Mouse (Mus musculus) intestine, embryonic 16.5 days (tissue): ENCODE results near the gene Nlgn2. TPM values are rescaled to one million over a fixed set of nuclear protein-coding genes. Genes with fewer than 3 reads are reported as not detected.
"Not testable (repeated sequence)": the region's sequence is repeated elsewhere in the genome, so short reads cannot be mapped to it uniquely, and the experiment has no call there.

Source experiments
- ATAC-seq: fragments of 200-750 bp; cut with Nextera tagmentation; 2 replicates; pipeline ENCODE4 v1.8.0; 2017; ENCODE audit warnings: moderate TSS enrichment, moderate library complexity
- H3K27ac ChIP-seq: fragments of 300-500 bp; sonication (generic); 2 replicates; pipeline ENCODE4 v1.5.1; 2014; ENCODE audit warnings: mild to moderate bottlenecking, low read length
- H3K27me3 ChIP-seq: fragments of 300-500 bp; sonication (generic); replicated peaks from 2 replicates; pipeline ENCODE4 v1.6.1; 2014; ENCODE audit warnings: low read length, control low read depth, mixed read lengths; ENCODE audit not compliant: control insufficient read depth, insufficient read depth
- H3K36me3 ChIP-seq: fragments of 300-500 bp; sonication (generic); 2 replicates; pipeline ENCODE4 v1.6.1; 2014; ENCODE audit warnings: low read length, control low read depth; ENCODE audit not compliant: control insufficient read depth, insufficient read depth
- H3K4me1 ChIP-seq: fragments of 300-500 bp; sonication (generic); 2 replicates; pipeline ENCODE4 v1.6.1; 2014; ENCODE audit warnings: low read length, control low read depth, mixed read lengths; ENCODE audit not compliant: control insufficient read depth, insufficient read depth
- H3K4me2 ChIP-seq: fragments of 300-500 bp; sonication (generic); 2 replicates; pipeline ENCODE4 v1.6.1; 2014; ENCODE audit warnings: low read depth, low read length, control low read depth
- H3K4me3 ChIP-seq: fragments of 300-500 bp; sonication (generic); 2 replicates; pipeline ENCODE4 v1.5.1; 2014; ENCODE audit warnings: mild to moderate bottlenecking, low read length
- H3K9ac ChIP-seq: fragments of 300-500 bp; sonication (generic); 2 replicates; pipeline ENCODE4 v1.6.1; 2014; ENCODE audit warnings: low read depth, low read length
- H3K9me3 ChIP-seq: fragments of 300-500 bp; sonication (generic); 2 replicates; pipeline ENCODE4 v1.6.1; 2016; ENCODE audit warnings: low read length, control low read depth; ENCODE audit not compliant: control insufficient read depth
- WGBS: fragments of 180-500 bp; shearing (Covaris S2); extraction: QIAGEN DNeasy Blood & Tissue Kit; methylation state at CpG from one replicate; pipeline ENCODE4 v1.1.7; 2014; 5-methylcytosine and 5-hydroxymethylcytosine counted together
- polyA plus RNA-seq: library from polyadenylated mRNA; unstranded; fragments of >200 nt; fragmentation: Nextera tagmentation; extraction: Ambion mirVana; gene quantifications from 2 replicates; pipeline ENCODE4 v1.2.1, GENCODE M21; 2015

Gene Nlgn2
- polyA plus RNA-seq, 1 experiment from 2014 or later, result 4.1 TPM

- Histone ChIP-seq H3K4me3 (no peak overlapping the region), H3K4me2 (no peak overlapping the region), H3K4me1 (no peaks in the 10 kb centered on the region), H3K36me3 (no peaks in the 10 kb centered on the region), H3K9ac (no peak overlapping the region), H3K27me3 (no peaks in the 10 kb centered on the region), H3K27ac (no peak overlapping the region), H3K9me3 (no peaks in the 10 kb centered on the region)
- WGBS, result 79% methylated on average over 2 of the region's 2 CpGs
- peak; percentile 86 for ATAC-seq
These were observed 32.9 kb upstream of the Nlgn2 start for GRCm38 (mm10) chr11:69870289-69871069.

DNA sequence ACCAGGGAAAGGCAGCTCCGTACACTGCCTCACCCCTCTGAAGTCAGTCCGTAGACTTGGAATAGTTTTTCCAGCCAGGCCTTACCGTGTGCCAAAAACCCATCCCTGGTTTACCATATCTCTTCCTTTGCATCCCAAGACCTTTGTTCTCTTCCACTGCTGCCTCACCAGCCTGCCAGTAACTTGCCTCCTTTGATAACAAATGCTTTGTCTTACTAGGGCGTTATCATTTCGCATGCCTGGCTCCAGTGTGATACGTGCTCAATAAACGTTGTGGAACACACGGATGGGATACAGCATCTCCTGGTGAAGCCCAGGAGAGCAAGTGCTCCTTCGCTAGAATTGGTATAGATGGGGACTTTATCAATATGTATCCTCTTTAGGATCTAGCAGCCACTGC lies 29.8 kb upstream of the Nlgn2 start:
- H3K4me3 ChIP-seq, result no peak overlapping the region
- H3K27ac ChIP-seq, result no peak overlapping the region
- WGBS, result 60% methylated on average over 9 of the region's 9 CpGs
- no peak for ATAC-seq
- H3K4me1 ChIP-seq, result no peaks in the 10 kb centered on the region
- no peaks in the 10 kb centered on the region for H3K9me3 ChIP-seq
- no peak overlapping the region for H3K9ac ChIP-seq
- H3K36me3 ChIP-seq, result no peaks in the 10 kb centered on the region
- H3K27me3 ChIP-seq, result no peaks in the 10 kb centered on the region
- no peak overlapping the region for H3K4me2 ChIP-seq

DNA sequence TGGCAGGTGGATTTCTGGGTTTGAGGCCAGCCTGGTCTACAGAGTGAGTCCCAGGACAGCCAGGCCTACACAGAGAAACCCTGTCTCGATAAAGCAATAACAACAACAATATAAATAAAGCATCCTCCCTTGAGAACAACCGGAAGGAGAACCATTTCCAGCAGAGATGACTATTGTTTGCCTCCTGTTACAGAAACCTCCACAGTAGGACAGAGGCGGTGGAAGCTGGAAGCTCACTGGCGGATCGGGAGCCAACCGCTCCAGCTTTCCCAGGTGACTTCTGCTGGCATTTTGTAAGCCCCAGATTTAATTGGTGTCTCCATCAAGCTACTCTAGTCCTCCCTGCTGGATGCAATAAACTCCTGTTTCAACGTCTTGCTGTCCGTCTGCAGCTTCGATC lies 28.0 kb upstream of the Nlgn2 start:
- no peak for ATAC-seq
- no peak overlapping the region for H3K9ac ChIP-seq
- H3K27me3 ChIP-seq, result no peaks in the 10 kb centered on the region
- H3K27ac ChIP-seq, result no peak overlapping the region
- H3K4me2 ChIP-seq, result no peak overlapping the region
- no peak overlapping the region for H3K4me3 ChIP-seq
- 80% methylated on average over 9 of the region's 9 CpGs for WGBS
- no peaks in the 10 kb centered on the region for H3K9me3 ChIP-seq
- H3K36me3 ChIP-seq, result no peaks in the 10 kb centered on the region
- H3K4me1 ChIP-seq, result no peaks in the 10 kb centered on the region

DNA sequence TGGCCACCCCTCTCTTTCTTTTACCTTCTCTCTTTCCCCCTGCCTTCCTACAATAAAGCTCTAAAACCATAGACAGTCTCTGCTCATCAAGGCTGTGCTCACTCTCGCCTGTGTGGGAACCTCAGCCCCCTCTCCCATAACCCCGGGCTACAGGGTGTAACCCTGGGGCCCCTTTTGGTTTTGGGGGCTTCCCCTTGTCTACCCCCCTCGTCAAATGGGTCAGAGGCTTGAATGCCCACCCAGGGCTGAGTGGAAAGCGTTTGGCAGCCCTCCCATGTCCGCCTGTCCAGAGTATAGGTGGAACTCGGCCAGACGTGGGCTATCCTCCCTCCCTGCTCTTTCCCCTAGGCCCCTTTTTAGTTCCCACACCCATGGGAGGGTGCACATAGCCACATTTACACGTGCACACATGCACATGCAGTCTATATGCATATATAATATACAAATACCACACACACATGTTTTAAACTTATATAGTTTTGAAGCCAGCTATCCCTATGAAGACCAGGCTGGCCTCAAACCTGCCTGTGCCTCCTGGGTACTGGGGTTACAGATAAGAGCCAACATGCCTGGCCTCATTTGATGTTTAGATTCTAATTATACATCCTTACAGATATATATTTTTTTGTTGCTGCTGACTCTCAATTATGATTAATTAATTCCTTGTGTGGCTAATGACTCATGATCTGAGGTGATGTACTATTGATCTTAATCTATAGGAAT lies 26.7 kb upstream of the Nlgn2 start:
- no peaks in the 10 kb centered on the region for H3K36me3 ChIP-seq
- no peaks in the 10 kb centered on the region for H3K4me1 ChIP-seq
- H3K4me3 ChIP-seq, result no peak overlapping the region
- no peak overlapping the region for H3K4me2 ChIP-seq
- H3K9ac ChIP-seq, result no peak overlapping the region
- 57% methylated on average over 8 of the region's 8 CpGs for whole genome bisulfite sequencing
- ATAC-seq, result no peak
- no peaks in the 10 kb centered on the region for H3K9me3 ChIP-seq
- H3K27me3 ChIP-seq, result no peaks in the 10 kb centered on the region
- no peak overlapping the region for H3K27ac ChIP-seq

DNA sequence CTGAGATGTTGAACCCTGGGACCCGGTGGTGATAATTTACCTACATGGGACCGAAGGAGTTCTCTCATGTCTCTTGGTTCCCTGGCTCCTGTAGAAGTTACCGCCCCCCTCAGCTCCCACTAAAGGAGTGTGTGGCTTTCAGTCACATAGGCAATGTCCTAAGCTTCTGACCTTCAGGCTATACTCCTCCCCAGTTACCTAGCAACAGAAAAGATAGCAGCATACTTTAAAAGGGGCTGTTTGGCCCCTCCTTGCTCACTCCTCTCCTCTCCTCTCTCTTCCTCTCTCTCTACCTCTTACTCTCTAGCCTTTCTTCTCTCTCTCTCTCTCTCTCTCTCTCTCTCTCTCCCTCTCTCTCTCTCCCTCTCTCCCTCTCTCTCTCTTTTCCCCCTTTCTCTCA lies 26.1 kb upstream of the Nlgn2 start:
- not testable (repeated sequence) for H3K4me1 ChIP-seq, H3K36me3 ChIP-seq, ATAC-seq, H3K4me2 ChIP-seq, H3K9ac ChIP-seq, H3K27me3 ChIP-seq, H3K27ac ChIP-seq, H3K9me3 ChIP-seq, H3K4me3 ChIP-seq
- WGBS, result 56% methylated on average over 3 of the region's 3 CpGs

DNA sequence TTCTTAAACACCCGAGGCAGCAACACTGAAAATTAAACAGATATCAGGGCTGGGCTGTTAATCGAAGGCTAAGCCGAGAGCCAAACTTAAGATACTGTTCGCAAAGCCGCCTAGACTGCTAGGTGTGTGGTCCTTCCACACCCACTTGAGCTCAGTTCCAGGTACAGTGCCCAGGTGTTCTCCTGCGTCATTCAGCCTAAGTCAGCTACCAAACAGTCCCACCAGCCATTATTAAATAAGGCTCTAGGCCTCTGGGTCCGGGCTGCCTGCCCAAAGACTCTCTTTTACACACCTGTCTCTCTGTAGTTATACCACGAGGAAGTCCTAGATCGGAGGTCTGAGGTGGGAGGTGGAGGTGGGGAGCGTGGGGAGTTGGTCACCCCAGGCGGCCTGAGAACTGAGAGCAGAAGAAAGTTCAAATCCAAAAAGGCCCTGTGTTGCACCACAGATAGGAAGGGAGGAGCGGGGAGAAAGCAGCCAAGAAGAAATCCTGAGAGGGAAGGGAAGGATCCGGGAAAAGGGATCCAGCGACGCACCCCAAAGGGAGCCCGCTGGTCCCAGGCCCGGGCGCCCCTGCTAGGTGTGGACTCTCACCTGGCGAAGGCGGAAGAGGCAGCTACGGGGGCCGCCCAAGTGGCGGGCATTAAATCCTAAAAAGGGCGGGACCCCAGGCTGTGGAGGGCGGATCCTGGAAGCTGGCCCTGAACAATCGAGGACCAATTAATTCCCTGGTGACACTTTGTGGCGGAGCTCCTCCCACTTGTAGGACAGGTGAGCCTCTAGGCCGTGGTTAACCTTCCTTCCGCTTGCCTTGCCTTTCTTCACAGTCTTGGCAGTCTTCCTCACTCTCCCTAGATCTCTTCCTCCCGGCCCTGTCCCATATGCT lies 20.8 kb upstream of the Nlgn2 start, which contains the start of gene Tnk1:
Tnk1 (minus strand) TSS at position 618 of the 886 bp plus-strand sequence.
- Histone ChIP-seq H3K4me1 (peaks cover 5% of the 10 kb centered on the region; the same call in 1 of the 2 replicates), H3K27me3 (no peaks in the 10 kb centered on the region)
- WGBS, result 18% methylated on average over 30 of the region's 30 CpGs

GRCm38 (mm10) chr11:69855347-69855746 lies 17.8 kb upstream of the Nlgn2 start:
- peaks cover 5% of the 10 kb centered on the region; the same call in 1 of the 2 replicates for H3K4me1 ChIP-seq
- peaks cover 11% of the 10 kb centered on the region; the same call in 1 of the 2 replicates for H3K36me3 ChIP-seq
- no peak overlapping the region for H3K4me2 ChIP-seq
- no peak overlapping the region for H3K4me3 ChIP-seq
- no peak overlapping the region for H3K27ac ChIP-seq
- no peak for ATAC-seq
- no peaks in the 10 kb centered on the region for H3K9me3 ChIP-seq
- H3K27me3 ChIP-seq, result no peaks in the 10 kb centered on the region
- WGBS, result 38% methylated on average over 16 of the region's 16 CpGs
- no peak overlapping the region for H3K9ac ChIP-seq

More for the DNA sequence above, 20.8 kb upstream of the Nlgn2 start, which contains the start of gene Tnk1:
- no peaks in the 10 kb centered on the region for H3K9me3 ChIP-seq
- peak within 1 kb of the TSS; percentile 28 for H3K4me2 ChIP-seq
- peak within 1 kb of the TSS; percentile 74 for H3K9ac ChIP-seq
- ATAC-seq, result peak; percentile 95
- H3K36me3 ChIP-seq, result no peaks in the 10 kb centered on the region
- H3K4me3 ChIP-seq, result peak within 1 kb of the TSS; percentile 51
- H3K27ac ChIP-seq, result peak within 1 kb of the TSS; percentile 82

GRCm38 (mm10) chr11:69854680-69855079 lies 17.1 kb upstream of the Nlgn2 start:
- H3K4me2 ChIP-seq, result no peak overlapping the region
- peaks cover 5% of the 10 kb centered on the region; the same call in 1 of the 2 replicates for H3K4me1 ChIP-seq
- H3K4me3 ChIP-seq, result no peak overlapping the region
- no peaks in the 10 kb centered on the region for H3K27me3 ChIP-seq
- H3K9me3 ChIP-seq, result no peaks in the 10 kb centered on the region
- WGBS, result 82% methylated on average over 10 of the region's 10 CpGs
- H3K27ac ChIP-seq, result no peak overlapping the region
- H3K9ac ChIP-seq, result no peak overlapping the region
- peaks cover 13% of the 10 kb centered on the region; the same call in 1 of the 2 replicates for H3K36me3 ChIP-seq
- no peak for ATAC-seq

DNA sequence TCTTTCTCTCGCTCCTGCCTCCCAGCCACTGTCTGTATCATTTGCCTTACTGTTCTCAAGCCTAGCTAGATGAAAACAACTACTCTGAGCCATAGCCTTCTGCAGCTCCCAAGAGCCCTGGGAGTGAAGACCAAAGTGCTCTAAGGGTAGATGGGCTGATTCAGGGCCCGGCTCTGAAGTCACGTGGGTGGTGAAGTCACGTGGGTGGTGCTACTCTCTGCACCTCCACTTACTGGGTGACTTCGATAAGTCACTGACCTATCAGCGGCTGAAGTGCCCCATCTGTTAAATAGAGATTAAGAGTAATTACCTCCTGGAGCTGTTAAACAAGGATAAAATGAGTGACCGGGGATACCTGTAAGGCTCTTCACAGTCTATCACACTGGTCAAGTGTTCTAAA lies 16.4 kb upstream of the Nlgn2 start:
- no peak overlapping the region for H3K4me2 ChIP-seq
- peak; percentile 63 for ATAC-seq
- 44% methylated on average over 7 of the region's 7 CpGs for WGBS
- peaks cover 5% of the 10 kb centered on the region; the same call in 1 of the 2 replicates for H3K4me1 ChIP-seq
- no peak overlapping the region for H3K4me3 ChIP-seq
- H3K27me3 ChIP-seq, result no peaks in the 10 kb centered on the region
- H3K9ac ChIP-seq, result no peak overlapping the region
- H3K27ac ChIP-seq, result peak overlapping the region; percentile 1; the same call in 1 of the 2 replicates
- peaks cover 15% of the 10 kb centered on the region; the same call in 1 of the 2 replicates for H3K36me3 ChIP-seq
- no peaks in the 10 kb centered on the region for H3K9me3 ChIP-seq
